Mouse (Mus musculus) testis, adult 2 months (tissue): ENCODE data around the gene Abhd16b. TPM values are rescaled to one million over a fixed set of nuclear protein-coding genes. Genes with fewer than 3 reads are reported as not detected.

ENCODE experiments used
- H3K27ac ChIP-seq: fragments of 200-500 bp; 2 replicates; pipeline ENCODE4 v1.5.1; 2012; ENCODE audit warnings: low read depth, low read length; ENCODE audit not compliant: control insufficient read depth, insufficient read depth
- H3K27me3 ChIP-seq: fragments of 200-500 bp; 2 replicates; pipeline ENCODE4 v1.6.1; 2012; ENCODE audit warnings: mild to moderate bottlenecking, low read length, moderate library complexity; ENCODE audit not compliant: control insufficient read depth, insufficient read depth
- H3K36me3 ChIP-seq: fragments of 200-500 bp; 2 replicates; pipeline ENCODE4 v1.6.1; 2012; ENCODE audit warnings: mild to moderate bottlenecking, low read length; ENCODE audit not compliant: control insufficient read depth, insufficient read depth
- H3K4me1 ChIP-seq: fragments of 200-500 bp; 2 replicates; pipeline ENCODE4 v1.6.1; 2012; ENCODE audit warnings: low read length; ENCODE audit not compliant: control insufficient read depth, insufficient read depth
- H3K4me3 ChIP-seq: fragments of 200-500 bp; 2 replicates; pipeline ENCODE4 v1.5.1; 2012; ENCODE audit warnings: low read depth, mild to moderate bottlenecking, low read length, moderate library complexity, mixed read lengths; ENCODE audit not compliant: control insufficient read depth
- CTCF ChIP-seq: fragments of 200-500 bp; IDR thresholded peaks from 2 replicates; pipeline ENCODE4 v1.5.1; 2012; ENCODE audit warnings: low read depth, mild to moderate bottlenecking, inconsistent platforms, low read length, moderate library complexity; ENCODE audit not compliant: control insufficient read depth, insufficient read depth, insufficient replicate concordance
- POLR2A ChIP-seq: fragments of 200-500 bp; IDR thresholded peaks from 2 replicates; pipeline ENCODE4 v1.6.1; 2012; ENCODE audit warnings: low read depth, mild to moderate bottlenecking, inconsistent platforms, low read length, moderate library complexity; ENCODE audit not compliant: control insufficient read depth
- polyA plus RNA-seq: library from polyadenylated mRNA; depleted of rRNA; stranded (reverse); fragments of >200 nt; gene quantifications from 2 replicates; pipeline ENCODE4 v1.2.3, GENCODE M21; 2012

Gene Abhd16b
- polyA plus RNA-seq, 1 experiment, result 146 TPM

DNA sequence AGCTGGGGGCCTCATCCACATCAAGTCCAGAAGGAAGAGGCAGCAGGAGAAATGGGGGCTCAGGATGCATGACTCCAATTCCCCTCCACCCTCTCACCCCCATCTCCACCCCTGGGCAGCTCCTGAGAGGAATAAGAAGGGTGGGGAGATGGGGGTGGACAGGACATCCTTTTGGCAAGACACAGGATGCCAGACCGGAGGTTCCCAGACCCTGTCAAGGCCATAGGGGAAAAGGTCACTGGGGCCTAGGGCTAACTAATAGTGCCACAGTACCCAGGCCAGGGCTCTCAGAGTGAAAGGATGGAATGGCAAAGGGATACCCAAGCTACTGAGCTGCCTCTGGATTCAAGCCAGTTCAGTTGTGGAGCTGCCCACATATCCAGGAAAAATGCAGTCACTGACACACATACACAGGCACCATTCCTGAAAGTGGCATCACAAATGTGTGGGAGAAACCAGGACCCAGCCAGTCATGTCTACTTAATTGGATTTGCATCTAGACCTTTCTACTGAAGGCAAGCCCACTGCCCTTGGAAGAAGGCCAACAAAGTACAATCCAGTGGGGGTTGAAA, 20.7 kb upstream of the Abhd16b start:
- no peak overlapping the region for H3K27ac ChIP-seq
- TF ChIP-seq CTCF, result no peak
- TF ChIP-seq POLR2A, result no peak

DNA sequence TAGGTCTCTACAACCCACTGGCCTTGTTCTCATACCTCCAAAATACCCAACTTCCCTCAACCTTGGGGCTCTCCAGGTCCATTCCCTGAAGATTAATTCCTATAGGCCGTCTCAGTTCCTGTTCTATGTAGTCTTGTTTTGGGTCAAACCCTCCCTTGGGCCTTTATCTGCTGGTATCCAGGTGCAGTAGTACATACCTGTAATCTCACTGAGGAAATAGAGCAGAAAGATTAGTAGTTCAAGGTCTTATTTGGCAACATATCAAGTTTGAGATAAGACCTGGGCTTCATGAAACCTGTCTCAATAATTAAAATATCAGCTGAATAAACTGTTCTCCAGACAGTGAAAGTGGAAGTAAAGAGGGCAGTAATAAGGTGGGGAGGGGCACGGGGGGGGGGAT, 9.9 kb upstream of the Abhd16b start:
- Histone ChIP-seq H3K4me1 (peaks cover 6% of the 10 kb centered on the region), H3K36me3 (no peaks in the 10 kb centered on the region), H3K27ac (no peak overlapping the region), H3K4me3 (no peak overlapping the region), H3K27me3 (no peaks in the 10 kb centered on the region)
- TF ChIP-seq CTCF (no peak), POLR2A (no peak)

More for the DNA sequence above, 20.7 kb upstream of the Abhd16b start:
- no peaks in the 10 kb centered on the region for H3K4me1 ChIP-seq
- H3K36me3 ChIP-seq, result no peaks in the 10 kb centered on the region
- no peak overlapping the region for H3K4me3 ChIP-seq
- no peaks in the 10 kb centered on the region for H3K27me3 ChIP-seq

DNA sequence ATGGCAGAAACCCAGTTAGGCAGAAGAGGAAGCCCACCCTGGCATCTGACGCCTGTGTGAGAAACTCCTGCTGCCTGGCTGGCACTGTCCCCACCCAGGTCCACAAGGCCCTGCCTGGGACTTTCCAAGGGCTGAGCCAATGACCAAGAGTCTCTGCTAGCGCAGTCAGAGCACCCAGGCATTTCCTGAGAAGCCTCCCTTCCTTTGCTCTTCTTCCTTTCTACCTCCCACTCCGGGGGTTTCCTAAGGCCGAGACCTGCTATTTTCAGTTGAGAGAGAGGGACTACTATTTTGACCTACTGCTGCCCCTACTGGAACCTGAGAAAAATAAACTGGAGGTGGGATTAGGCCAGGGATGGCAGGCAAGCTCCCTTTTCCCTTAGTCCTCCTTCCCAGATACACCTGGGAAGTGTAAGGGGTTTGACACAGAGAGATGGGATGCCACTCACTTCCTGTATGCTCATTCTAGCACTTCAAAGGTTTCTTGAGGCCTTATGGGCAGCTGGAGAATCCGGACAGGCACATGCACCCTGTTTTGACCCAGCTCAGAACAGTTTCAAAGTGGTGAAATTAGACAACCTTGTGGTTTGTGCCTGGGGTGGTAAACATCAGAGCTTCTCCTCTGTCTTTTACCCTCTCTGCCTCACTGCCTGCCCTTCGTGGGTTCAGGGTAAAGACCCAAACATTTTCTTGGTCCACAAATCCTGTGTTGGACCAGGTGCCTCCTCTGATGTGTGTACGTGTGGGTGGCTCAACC, 9.3 kb upstream of the Abhd16b start:
- 0 out of 2 replicates have a peak overlapping the region, but pooled peaks have one; percentile 32 for H3K27ac ChIP-seq
- H3K4me1 ChIP-seq, result peaks cover 6% of the 10 kb centered on the region
- no peak overlapping the region for H3K4me3 ChIP-seq
- TF ChIP-seq CTCF, result no peak
- no peak for TF ChIP-seq POLR2A
- H3K36me3 ChIP-seq, result no peaks in the 10 kb centered on the region
- no peaks in the 10 kb centered on the region for H3K27me3 ChIP-seq

DNA sequence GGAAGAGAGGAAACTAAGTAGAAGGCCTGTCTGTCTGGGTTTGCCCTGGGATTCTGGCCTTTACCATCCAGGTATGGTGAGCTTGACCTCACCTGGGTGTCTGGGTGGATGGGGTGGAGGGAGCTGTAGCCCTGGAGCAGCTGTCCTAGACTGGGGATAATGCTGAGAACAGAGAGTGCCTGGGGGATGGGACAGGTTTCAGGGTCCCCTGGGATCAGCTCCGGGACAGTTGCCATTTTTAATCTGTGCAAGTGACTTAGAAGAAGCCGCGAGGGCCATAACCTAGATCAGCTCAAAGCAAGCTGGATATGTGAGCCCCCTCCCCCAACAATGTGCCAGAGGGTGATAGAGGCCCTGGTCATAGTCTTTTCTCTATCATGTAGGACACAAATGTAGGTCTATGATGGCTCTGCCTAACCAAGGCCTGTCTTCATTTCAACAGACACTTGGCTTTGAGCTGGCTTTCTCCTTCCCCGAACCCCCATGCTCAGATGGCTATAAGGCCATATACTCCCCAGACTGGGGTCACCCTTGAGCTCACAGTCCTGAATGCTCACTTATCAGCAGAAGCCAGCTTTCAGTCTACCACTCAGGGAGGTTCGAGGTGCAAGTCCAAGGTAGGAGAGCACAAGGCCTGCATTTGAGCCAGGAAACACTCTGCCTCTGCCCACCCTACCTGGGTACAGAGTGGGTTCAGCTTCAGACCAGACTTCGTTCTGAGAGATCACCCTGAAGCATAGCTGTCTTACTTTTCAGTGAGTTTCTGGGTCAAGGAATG, 8.4 kb upstream of the Abhd16b start:
- no peak overlapping the region for H3K4me3 ChIP-seq
- peaks cover 6% of the 10 kb centered on the region for H3K4me1 ChIP-seq
- H3K27ac ChIP-seq, result no peak overlapping the region
- no peak for TF ChIP-seq CTCF
- no peak for TF ChIP-seq POLR2A
- no peaks in the 10 kb centered on the region for H3K36me3 ChIP-seq
- H3K27me3 ChIP-seq, result no peaks in the 10 kb centered on the region

DNA sequence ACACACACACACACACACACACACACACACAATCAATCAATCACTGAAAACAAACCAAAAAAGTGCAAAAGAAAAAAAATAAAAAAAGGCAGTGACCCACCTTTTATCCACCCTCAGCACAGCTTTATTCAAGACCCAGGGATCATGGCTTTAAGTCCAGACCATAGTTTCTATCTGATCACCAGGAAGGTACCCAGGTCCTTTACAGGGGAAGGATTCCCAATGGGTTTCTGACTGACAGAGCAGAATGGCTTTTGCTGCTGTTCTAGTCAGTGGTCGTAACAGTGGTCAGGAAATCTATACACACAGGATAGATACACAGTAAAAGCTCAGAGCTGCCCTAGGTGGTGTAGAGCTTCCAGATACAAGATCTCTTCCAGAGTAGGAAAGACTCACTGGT, 7.3 kb upstream of the Abhd16b start:
- Histone ChIP-seq H3K4me1 (peaks cover 6% of the 10 kb centered on the region), H3K4me3 (no peak overlapping the region), H3K27ac (no peak overlapping the region), H3K36me3 (no peaks in the 10 kb centered on the region), H3K27me3 (no peaks in the 10 kb centered on the region)
- TF ChIP-seq POLR2A (no peak), CTCF (no peak)

DNA sequence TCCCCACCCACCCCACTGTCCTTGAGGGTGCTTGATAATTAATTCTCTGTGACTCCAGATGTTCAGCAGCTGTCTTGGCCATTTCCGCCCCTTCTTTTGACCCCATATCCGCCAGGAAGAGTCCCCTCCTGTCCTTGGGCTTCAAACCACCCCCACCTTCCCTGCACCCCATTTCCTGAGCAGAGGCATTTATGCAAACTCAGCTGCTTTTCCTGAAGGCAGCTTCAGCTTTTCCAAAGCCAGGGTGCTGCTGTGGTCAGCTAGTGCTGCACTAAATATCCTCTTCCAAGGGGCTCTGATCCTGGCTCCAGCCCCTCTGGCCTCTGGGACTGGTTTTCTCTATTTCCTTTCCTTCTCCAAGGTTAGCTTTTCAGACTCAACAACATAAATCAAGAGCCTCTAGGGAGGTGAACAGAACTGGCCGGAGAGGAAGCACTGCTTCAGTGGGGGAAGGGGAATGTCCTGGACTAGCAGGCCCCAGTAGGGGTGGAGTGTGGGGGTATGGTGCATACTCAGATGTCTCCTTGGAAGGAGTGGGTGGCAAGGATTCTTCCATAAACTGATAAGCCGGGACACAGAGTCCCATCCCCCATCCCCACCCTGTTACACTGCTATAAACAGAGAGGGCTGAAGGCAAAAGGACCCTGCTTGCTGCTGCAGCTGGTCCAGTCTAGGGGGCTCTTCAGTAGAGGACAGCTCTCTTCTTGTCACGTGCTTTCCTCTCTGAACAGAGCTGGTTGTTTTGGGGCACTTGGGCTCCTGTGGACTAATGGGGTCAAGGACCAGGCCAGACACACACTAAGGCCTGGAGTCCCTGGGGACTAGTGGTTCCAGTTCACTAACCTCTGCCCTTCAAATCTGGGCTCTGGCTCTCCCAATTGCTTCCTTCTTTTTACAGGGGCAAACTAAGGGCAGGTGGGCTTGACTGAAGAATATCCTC, 5.4 kb upstream of the Abhd16b start:
- no peaks in the 10 kb centered on the region for H3K36me3 ChIP-seq
- H3K27ac ChIP-seq, result peak overlapping the region; percentile 60
- H3K4me3 ChIP-seq, result no peak overlapping the region
- H3K27me3 ChIP-seq, result no peaks in the 10 kb centered on the region
- H3K4me1 ChIP-seq, result peaks cover 8% of the 10 kb centered on the region
- TF ChIP-seq POLR2A (no peak), CTCF (no peak)

DNA sequence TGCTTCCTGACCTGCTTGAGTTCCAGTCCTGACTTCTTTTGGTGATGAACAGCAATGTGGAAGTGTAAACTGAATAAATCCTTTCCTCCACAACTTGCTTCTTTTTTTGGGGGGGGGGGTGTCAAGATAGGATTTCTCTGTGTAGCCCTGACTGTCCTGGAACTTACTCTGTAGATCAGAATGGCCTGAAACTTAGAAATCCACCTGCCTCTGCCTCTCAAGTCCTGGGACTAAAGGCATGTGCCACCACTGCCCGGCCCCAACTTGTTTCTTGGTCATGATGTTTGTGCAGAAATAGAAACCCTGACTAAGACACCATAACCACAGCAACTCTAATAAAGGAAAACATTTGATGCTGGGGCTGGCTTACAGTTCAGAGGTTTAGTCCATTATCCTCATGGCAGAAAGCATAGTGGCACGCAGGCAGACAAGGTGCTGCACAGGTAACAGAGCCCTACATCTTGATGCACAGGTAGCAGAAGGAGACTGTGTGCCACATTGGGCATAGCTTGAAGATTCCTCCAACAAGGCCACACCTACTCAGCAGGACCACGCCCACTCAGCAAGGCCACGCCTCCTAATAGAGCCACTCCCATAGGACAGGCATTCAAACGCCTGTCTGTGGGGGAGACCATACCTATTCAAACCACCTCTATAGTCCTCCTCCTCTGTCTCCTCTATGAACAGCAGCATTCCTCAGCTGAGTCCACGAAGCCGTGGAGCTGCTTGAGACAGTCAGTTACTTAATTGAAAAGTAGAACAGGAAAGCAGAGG, 1.4 kb upstream of the Abhd16b start:
- Histone ChIP-seq H3K4me1 (peaks cover 12% of the 10 kb centered on the region), H3K27ac (no peak overlapping the region), H3K27me3 (no peaks in the 10 kb centered on the region), H3K4me3 (peak overlapping the region; percentile 77), H3K36me3 (no peaks in the 10 kb centered on the region)
- TF ChIP-seq CTCF (no peak), POLR2A (peak; percentile 33; the same call in 1 of the 2 replicates)
